8 mouse cellular contexts compared by ENCODE assay signal in genomic region chr7:98489623-98490084, GRCm38 (mm10). TPM values are rescaled to one million over a fixed set of nuclear protein-coding genes. Genes with fewer than 3 reads are reported as not detected.
A peak's percentile ranks its signal among the peaks of the same experiment; 100 is the strongest.
DNase-seq lines count a peak whose midpoint lies in the region; ATAC-seq and TF ChIP-seq lines count a peak whose summit lies in the region.

No protein-coding gene starts in this region.

- TF ChIP-seq POLR2A in cortical plate, adult 2 months (IDR thresholded peaks at IDR 0.05; ENCODE audit: extremely low read depth, insufficient read depth, low read length): no peak

- H3K4me1 ChIP-seq in cortical plate, adult 2 months (ENCODE audit: control insufficient read depth, insufficient read depth, low read length): peaks cover 6% of the 10 kb centered on the region
- peaks cover 35% of the 10 kb centered on the region for H3K4me1 ChIP-seq in intestine, embryonic 15.5 days (replicated peaks)
- peaks cover 14% of the 10 kb centered on the region; the same call in 1 of the 2 replicates for H3K4me1 ChIP-seq in limb, embryonic 11.5 days (ENCODE audit: control insufficient read depth, insufficient read depth, low read length)
- peaks cover 3% of the 10 kb centered on the region for H3K4me1 ChIP-seq in midbrain, embryonic 11.5 days (ENCODE audit: control insufficient read depth, insufficient read depth, low read length)

- no peaks in the 10 kb centered on the region for H3K27me3 ChIP-seq in intestine, embryonic 15.5 days (replicated peaks)
- 0 out of 2 replicates have a peak, but pooled peaks cover 2% of the 10 kb centered on the region for H3K27me3 ChIP-seq in limb, embryonic 11.5 days (ENCODE audit: control insufficient read depth, insufficient read depth, low read length)
- H3K27me3 ChIP-seq in midbrain, embryonic 11.5 days (ENCODE audit: control insufficient read depth, insufficient read depth, low read length): peaks cover 12% of the 10 kb centered on the region; the same call in 1 of the 2 replicates

- H3K4me3 ChIP-seq in cortical plate, adult 2 months (ENCODE audit: insufficient read depth, low read length): peak overlapping the region; percentile 33
- peak overlapping the region; percentile 58 for H3K4me3 ChIP-seq in intestine, embryonic 15.5 days (replicated peaks)
- H3K4me3 ChIP-seq in limb, embryonic 11.5 days (ENCODE audit: low read depth, low read length): peak overlapping the region; percentile 37
- peak overlapping the region; percentile 41 for H3K4me3 ChIP-seq in midbrain, embryonic 11.5 days (ENCODE audit: low read depth, low read length)

- ATAC-seq in granulocyte monocyte progenitor cell, adult 5-6 weeks (replicated peaks; ENCODE audit: poor library complexity, severe bottlenecking): peak; percentile 68
- ATAC-seq in intestine, embryonic 15.5 days: peak; percentile 91
- peak; percentile 63 for ATAC-seq in limb, embryonic 11.5 days (ENCODE audit: insufficient number of reproducible peaks, low FRiP score, low TSS enrichment, low read depth)
- peak; percentile 88 for ATAC-seq in midbrain, embryonic 11.5 days (ENCODE audit: low FRiP score)
- no peak; the same call in 1 of the 2 replicates for ATAC-seq in monocyte, adult 5-6 weeks (replicated peaks; ENCODE audit: insufficient number of reproducible peaks, low FRiP score, low TSS enrichment, poor library complexity, severe bottlenecking)

- H3K27ac ChIP-seq in cortical plate, adult 2 months (ENCODE audit: insufficient read depth, low read length): no peak overlapping the region
- no peak overlapping the region for H3K27ac ChIP-seq in intestine, embryonic 15.5 days
- no peak overlapping the region for H3K27ac ChIP-seq in limb, embryonic 11.5 days (replicated peaks; ENCODE audit: low read depth, low read length)
- H3K27ac ChIP-seq in midbrain, embryonic 11.5 days (ENCODE audit: low read depth, low read length): no peak overlapping the region

- H3K9me3 ChIP-seq in intestine, embryonic 15.5 days: no peaks in the 10 kb centered on the region
- H3K9me3 ChIP-seq in limb, embryonic 11.5 days (ENCODE audit: control insufficient read depth, low read length): no peaks in the 10 kb centered on the region
- H3K9me3 ChIP-seq in midbrain, embryonic 11.5 days (ENCODE audit: control insufficient read depth, low read length): no peaks in the 10 kb centered on the region

- H3K4me2 ChIP-seq in intestine, embryonic 15.5 days (replicated peaks): peak overlapping the region; percentile 92
- H3K4me2 ChIP-seq in limb, embryonic 11.5 days (ENCODE audit: low read depth, severe bottlenecking): peak overlapping the region; percentile 60
- peak overlapping the region; percentile 84 for H3K4me2 ChIP-seq in midbrain, embryonic 11.5 days

- TF ChIP-seq CTCF in cortical plate, adult 2 months (IDR thresholded peaks at IDR 0.05; ENCODE audit: extremely low read depth, insufficient read depth, low read length): no peak

- peak overlapping the region; percentile 50 for H3K9ac ChIP-seq in intestine, embryonic 15.5 days
- H3K9ac ChIP-seq in limb, embryonic 11.5 days (ENCODE audit: low read length): peak overlapping the region; percentile 44
- H3K9ac ChIP-seq in midbrain, embryonic 11.5 days (ENCODE audit: low read length): peak overlapping the region; percentile 69

- H3K36me3 ChIP-seq in intestine, embryonic 15.5 days: no peaks in the 10 kb centered on the region
- no peaks in the 10 kb centered on the region for H3K36me3 ChIP-seq in limb, embryonic 11.5 days (ENCODE audit: control insufficient read depth, insufficient read depth, low read length)
- no peaks in the 10 kb centered on the region for H3K36me3 ChIP-seq in midbrain, embryonic 11.5 days (ENCODE audit: control insufficient read depth, insufficient read depth, low read length)

- peak; percentile 86 for DNase-seq in adrenal gland, adult 2 months
- peak; percentile 87 for DNase-seq in limb, embryonic 11.5 days (ENCODE audit: low spot score)
- peak; percentile 98 for DNase-seq in midbrain, embryonic 11.5 days (ENCODE audit: low spot score, missing footprints)
- peak; percentile 41 for DNase-seq in skeletal muscle tissue, adult 2 months (ENCODE audit: low read depth, low spot score)

- WGBS in intestine, embryonic 15.5 days: under 1% methylated on average over 49 of the region's 50 CpGs
- WGBS in limb, embryonic 11.5 days: under 1% methylated on average over 45 of the region's 50 CpGs
- under 1% methylated on average over 50 of the region's 50 CpGs for WGBS in midbrain, embryonic 11.5 days

RNA-seq across cellular contexts. Expression of gene Lrrc32, which starts 0.6 kb away (rescaled TPM):
- total RNA-seq in adrenal gland, adult 2 months (2021): 10 to 100 TPM; 17.0 to 37.1 TPM
- polyA plus RNA-seq in adrenal gland, adult 2 months (2012; rRNA removed): 16.6 and 19.4 TPM in 2 replicates
- polyA plus RNA-seq in cortical plate, adult 2 months (2012; rRNA removed): 4.4 and 4.6 TPM in 2 replicates
- total RNA-seq in granulocyte monocyte progenitor cell, adult 5-6 weeks (2014; fragmentation: Nextera tagmentation): not detected in 2 replicates
- total RNA-seq in granulocyte monocyte progenitor cell, adult 5-6 weeks (2017): not detected in 2 replicates
- polyA plus RNA-seq in intestine, embryonic 15.5 days (2015; fragmentation: Nextera tagmentation; extraction: Ambion mirVana): 12.4 and 12.5 TPM in 2 replicates
- polyA plus RNA-seq in limb, embryonic 11.5 days (2014; fragmentation: Nextera tagmentation; extraction: Ambion mirVana): 2.4 and 3.4 TPM in 2 replicates
- polyA plus RNA-seq in midbrain, embryonic 11.5 days (2014; fragmentation: Nextera tagmentation; extraction: Ambion mirVana): 4.3 TPM in 2 replicates
- total RNA-seq in monocyte, adult 5-6 weeks (2017): 0.10 TPM in 1 of 3 replicates, not detected in the others

RNA-seq across cellular contexts. Expression of gene Gucy2d, which starts 49.4 kb away (rescaled TPM):
- not detected for total RNA-seq in adrenal gland, adult 2 months (2021)
- not detected in 2 replicates for polyA plus RNA-seq in adrenal gland, adult 2 months (2012; rRNA removed)
- polyA plus RNA-seq in cortical plate, adult 2 months (2012; rRNA removed): not detected in 2 replicates
- not detected in 2 replicates for total RNA-seq in granulocyte monocyte progenitor cell, adult 5-6 weeks (2014; fragmentation: Nextera tagmentation)
- total RNA-seq in granulocyte monocyte progenitor cell, adult 5-6 weeks (2017): not detected in 2 replicates
- 0.68 and 1.2 TPM in 2 replicates for polyA plus RNA-seq in intestine, embryonic 15.5 days (2015; fragmentation: Nextera tagmentation; extraction: Ambion mirVana)
- not detected in 2 replicates for polyA plus RNA-seq in limb, embryonic 11.5 days (2014; fragmentation: Nextera tagmentation; extraction: Ambion mirVana)
- not detected in 2 replicates for polyA plus RNA-seq in midbrain, embryonic 11.5 days (2014; fragmentation: Nextera tagmentation; extraction: Ambion mirVana)
- total RNA-seq in monocyte, adult 5-6 weeks (2017): not detected in 3 replicates

Comparison
In these comparisons a context has a peak if more than half of its experiments do, and no peak if none do; other contexts are left out.
1. DNase-seq: peak in every context shown above with its lines; median percentile 98 in midbrain, embryonic 11.5 days; 87 in limb, embryonic 11.5 days; 86 in adrenal gland, adult 2 months; 41 in skeletal muscle tissue, adult 2 months.